Mouse (Mus musculus) splenic B cell, adult 2 months (primary cell): Measurements from ENCODE around the gene Luzp1.

ENCODE experiments used
- DNase-seq: peaks from one replicate; pipeline ENCODE4 v3.0.0-alpha.2; 2011; ENCODE audit warnings: low read depth, low spot score
- H3K27me3 ChIP-seq: 2 replicates; pipeline ENCODE4 v1.6.1; 2012; ENCODE audit warnings: mild to moderate bottlenecking, low read length, moderate library complexity, mixed read lengths; ENCODE audit not compliant: control insufficient read depth, poor library complexity, insufficient read depth, severe bottlenecking
- H3K36me3 ChIP-seq: 2 replicates; pipeline ENCODE4 v1.6.1; 2012; ENCODE audit warnings: mild to moderate bottlenecking, low read length, moderate library complexity, mixed read lengths; ENCODE audit not compliant: control insufficient read depth, poor library complexity, insufficient read depth, severe bottlenecking

The Luzp1 gene

DNA sequence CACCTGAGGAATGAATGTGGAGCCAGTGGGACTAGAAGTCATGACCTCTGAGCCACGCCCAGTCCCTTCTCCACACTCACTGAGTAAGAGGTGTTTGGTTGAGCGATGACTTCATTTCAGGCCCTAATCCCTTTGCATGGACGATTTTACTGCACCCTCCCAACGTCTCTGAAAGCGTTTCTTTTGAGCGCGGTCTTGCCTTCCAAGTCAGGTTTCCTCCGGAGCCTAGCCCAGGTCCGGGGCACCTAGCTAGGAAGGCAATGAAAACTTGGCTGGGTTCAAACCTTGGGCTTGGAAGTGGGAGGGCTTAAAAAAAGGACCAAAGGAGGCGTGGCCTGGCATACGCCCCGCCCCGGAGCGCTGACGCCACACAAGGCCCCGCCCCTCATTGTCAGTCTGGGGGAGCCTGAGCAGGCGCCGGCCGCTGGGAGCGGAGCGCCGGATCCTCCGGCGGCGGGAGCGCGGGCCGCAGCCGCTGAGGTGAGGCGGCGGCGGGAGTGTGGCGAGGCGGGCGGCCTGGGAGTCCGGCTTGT, at the start of gene Luzp1:
Gene Luzp1, plus strand, starts transcription at position 391 of the 533 bp plus-strand sequence.
- Histone ChIP-seq H3K27me3 (peaks cover 2% of the 10 kb centered on the region; the same call in 1 of the 2 replicates), H3K36me3 (no peaks in the 10 kb centered on the region)
- peak; percentile 89 for DNase-seq

DNA sequence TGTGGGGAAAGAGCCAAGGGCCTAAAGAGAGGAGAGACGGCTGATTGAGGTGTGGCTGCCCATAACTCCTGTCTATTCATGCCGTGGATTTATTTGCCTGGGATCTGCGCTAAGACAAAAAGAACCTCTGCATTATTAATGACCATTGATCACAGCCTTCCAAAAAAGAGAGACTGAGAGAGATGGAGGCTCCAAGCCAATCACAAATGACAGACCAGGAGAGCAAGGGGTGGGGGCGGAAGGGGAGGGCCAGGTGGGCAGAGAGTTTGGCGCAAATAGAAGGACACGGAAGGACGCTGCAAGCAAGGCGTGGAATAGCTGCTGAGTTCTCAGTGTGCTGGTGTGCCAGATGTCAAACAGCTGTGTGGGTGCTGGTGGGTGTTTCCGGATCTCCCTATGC, 46.3 kb upstream of the Luzp1 start, which contains the start of gene Htr1d:
Gene Htr1d, plus strand, starts transcription at position 301 of the 400 bp plus-strand sequence.
- Histone ChIP-seq H3K36me3 (no peaks in the 10 kb centered on the region), H3K27me3 (no peaks in the 10 kb centered on the region)
- DNase-seq = no peak

DNA sequence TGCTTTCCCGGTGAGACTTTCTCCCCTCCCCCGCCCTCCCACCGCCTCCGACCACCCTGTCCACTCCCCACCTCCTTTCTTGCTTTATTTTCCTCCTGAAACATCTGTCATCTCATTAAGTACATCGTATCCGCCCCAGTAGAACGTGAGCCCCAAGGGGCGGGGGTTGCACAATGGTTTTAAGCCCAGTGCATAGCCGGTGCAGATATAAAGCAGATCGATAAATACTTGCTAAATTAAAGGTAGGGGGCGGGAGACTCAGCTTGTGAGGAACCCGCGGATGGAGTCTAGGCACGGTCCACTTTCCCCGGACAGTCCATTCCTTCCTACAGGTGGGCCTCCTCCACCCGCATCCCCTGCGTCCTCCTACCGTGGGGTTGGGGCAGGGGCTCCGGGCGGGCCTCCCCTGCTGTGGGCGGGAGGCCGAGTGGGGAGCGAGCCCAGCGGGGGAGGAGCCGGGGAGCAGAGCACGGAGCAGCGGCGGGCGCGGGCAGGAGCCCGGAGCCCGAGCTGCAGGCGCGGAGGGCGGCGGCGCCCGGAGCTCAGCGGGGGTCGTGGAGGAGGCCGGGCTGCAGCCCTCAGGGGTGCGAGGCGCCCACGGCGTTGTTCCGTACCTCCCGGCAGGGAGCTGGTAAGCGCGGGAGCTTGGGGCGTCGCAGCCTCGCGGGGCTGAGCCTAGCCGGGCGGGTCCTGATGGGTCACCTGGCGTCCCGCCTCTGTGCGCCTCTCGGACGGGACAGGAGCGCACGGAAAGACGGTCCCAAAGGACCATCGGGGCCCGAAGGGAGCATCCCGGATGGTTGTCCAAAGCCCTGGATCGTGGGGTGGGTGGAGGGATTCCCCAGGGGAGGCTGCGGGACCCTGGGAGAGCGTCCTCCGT, 45.2 kb upstream of the Luzp1 start:
- H3K36me3 ChIP-seq = no peaks in the 10 kb centered on the region
- no peaks in the 10 kb centered on the region for H3K27me3 ChIP-seq
- no peak for DNase-seq

DNA sequence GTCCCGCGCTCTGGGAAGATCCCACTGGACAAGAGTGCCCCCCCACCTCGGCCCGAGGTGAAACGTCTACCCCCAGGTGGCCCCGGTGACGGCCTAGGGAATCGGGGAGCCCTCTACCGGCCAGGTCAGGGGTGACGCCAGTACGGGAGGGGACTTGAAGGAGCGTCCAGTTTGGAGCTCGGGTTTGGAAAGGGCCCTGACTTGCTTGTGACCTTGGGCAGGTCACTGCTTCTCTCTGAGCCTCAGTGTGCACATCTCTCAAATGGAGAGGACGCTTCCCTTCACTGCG, 44.6 kb upstream of the Luzp1 start:
- peak; percentile 26 for DNase-seq
- Histone ChIP-seq H3K27me3 (no peaks in the 10 kb centered on the region), H3K36me3 (no peaks in the 10 kb centered on the region)

DNA sequence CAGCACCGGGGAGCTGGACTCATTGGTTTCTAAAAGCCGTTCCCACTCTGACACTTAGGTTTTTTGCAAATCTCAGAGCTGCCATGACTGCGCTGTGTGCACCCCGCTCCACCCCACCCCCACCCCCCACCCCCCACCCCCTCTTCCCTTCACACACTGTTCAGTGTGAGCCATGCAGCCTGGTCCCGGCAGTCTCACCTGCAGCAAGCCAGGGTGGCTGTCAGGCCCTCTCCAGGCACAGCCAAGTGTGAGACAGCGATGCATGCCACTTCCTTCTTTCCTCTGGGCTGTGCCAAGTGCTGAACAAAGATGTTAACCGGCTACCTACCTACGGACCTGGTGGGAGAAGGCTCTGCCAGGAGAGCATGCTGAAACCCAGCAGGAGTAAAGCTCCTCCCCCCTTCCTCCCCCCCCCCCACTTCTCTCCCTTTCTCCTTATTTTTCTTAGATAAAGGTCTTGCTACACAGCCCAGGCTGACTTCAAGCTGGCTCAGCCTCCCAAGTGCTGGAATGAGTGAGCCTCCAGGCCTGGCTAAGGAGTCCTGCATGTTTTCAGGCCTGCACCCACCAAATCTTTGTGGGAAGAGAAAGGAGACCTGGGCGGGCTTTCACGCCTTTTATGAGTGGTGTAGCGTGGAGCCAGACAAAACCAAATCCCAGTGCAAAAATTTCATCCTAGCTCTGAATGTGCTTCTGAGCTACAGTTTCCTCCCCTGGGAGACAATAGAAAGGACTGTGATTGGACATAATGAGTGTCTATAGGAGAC, 38.8 kb upstream of the Luzp1 start:
- no peaks in the 10 kb centered on the region for H3K36me3 ChIP-seq

DNA sequence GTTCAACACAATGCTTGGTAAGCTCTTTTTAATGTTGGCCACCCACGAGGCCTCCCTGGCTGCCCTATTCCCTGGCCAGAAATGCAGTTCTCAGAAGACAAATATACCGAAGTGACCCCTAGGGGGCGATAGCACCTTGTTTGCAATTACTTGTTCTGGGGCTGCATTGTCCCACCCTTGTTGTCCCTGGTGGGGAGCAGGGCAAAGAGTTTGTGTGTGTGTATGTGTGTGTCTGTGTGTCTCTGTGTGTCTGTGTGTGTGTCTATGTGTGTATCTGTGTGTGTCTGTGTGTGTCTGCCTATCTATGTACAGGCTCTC, 38.2 kb upstream of the Luzp1 start:
- Histone ChIP-seq H3K36me3 (no peaks in the 10 kb centered on the region), H3K27me3 (no peaks in the 10 kb centered on the region)

More for the DNA sequence above, 38.8 kb upstream of the Luzp1 start:
- no peak for DNase-seq
- no peaks in the 10 kb centered on the region for H3K27me3 ChIP-seq

DNA sequence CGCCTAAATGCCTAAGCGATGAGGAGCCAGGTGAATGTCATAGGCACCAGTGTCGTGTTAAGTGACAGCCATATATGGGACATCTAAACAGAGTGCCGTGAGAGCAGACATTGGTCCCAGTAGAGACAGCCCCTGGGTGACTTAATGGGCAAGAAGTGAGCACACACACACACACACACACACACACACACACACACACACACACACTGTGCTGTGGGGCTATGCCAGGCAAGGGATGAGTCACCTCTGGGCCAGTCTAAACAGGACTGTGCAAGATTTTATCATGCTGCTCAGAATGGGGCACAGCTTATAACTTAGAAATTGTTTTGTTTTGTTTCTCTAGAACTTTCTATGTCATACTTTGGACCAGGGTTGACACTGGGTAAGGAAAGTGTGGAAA, 35.5 kb upstream of the Luzp1 start:
- no peaks in the 10 kb centered on the region for H3K36me3 ChIP-seq
- 0 out of 2 replicates have a peak, but pooled peaks cover 4% of the 10 kb centered on the region for H3K27me3 ChIP-seq
- DNase-seq = no peak

More for the DNA sequence above, 38.2 kb upstream of the Luzp1 start:
- DNase-seq = peak; percentile 66

DNA sequence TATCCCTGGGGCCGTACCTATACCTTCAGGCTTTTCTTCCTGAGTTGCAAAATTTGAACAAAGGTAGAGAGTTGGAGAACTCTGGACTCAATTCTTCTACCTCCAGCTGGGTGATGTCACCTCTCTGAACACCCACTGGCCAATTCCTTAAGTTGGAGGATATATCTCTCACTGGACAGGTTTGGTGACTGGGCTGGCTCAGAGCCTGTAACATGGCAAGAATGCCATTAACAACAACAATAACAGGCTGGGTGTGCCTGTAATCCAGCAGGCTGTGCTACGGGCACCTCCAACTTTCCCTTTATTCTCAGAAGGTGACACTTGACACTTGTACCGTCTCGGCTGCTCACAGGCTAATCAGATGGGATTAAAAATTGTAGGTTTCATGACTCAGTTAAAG, 30.5 kb upstream of the Luzp1 start:
- Histone ChIP-seq H3K27me3 (0 out of 2 replicates have a peak, but pooled peaks cover 4% of the 10 kb centered on the region), H3K36me3 (no peaks in the 10 kb centered on the region)
- DNase-seq = no peak

DNA sequence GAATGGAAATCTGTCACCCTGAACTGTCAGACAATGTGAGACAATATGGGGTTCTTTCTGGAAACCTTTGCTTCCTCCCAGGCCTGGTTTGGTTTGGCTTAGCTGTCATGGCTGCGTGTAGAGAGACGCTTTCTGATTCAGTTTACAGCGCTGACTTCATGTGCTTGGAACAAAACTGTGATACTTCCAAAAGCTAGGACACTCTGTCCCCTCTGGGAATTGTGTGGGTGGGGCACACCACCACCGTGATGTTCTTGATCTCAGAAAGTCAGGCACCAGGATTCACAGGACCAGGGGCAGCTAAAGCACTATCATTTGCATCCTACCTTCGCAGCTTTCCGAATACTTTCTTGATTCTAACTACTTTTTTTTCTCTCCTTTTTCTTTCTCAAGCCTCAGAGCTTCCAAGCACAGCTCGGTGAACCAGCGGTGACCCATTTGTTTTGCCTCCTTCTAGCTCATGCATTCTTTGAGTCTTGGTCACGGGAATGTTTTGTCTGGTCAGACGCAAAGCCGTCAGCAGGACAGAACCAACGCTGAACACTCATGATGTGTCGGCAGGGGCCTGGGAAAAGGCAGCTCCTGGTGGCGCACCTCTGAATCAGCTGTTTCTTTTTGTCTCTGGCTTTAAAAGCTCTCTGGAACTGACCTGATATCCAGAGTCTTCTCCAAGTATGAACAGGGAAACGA, 28.1 kb upstream of the Luzp1 start:
- no peak for DNase-seq
- no peaks in the 10 kb centered on the region for H3K36me3 ChIP-seq

DNA sequence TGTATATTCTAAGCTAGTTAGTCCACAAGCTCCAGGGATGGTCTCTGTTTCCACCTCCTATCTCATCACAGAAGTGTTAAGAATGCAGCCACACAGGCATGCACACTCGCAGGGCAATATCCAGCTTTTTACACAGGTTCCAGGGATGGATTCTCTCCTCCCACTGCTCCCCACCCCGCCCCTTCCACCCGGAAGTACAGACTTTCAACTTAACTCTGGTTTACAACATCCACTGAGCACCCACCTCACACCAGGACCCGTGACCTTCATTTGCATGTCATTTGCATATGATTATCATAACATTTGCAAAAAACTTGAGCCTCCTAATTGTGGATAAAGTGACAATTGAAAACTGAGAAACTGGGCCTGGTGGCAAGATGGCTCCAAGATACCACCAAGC, 25.0 kb upstream of the Luzp1 start:
- DNase-seq = no peak
- Histone ChIP-seq H3K27me3 (no peaks in the 10 kb centered on the region; the same call in 1 of the 2 replicates), H3K36me3 (no peaks in the 10 kb centered on the region)

More for the DNA sequence above, 28.1 kb upstream of the Luzp1 start:
- H3K27me3 ChIP-seq = peaks cover 2% of the 10 kb centered on the region; the same call in 1 of the 2 replicates

DNA sequence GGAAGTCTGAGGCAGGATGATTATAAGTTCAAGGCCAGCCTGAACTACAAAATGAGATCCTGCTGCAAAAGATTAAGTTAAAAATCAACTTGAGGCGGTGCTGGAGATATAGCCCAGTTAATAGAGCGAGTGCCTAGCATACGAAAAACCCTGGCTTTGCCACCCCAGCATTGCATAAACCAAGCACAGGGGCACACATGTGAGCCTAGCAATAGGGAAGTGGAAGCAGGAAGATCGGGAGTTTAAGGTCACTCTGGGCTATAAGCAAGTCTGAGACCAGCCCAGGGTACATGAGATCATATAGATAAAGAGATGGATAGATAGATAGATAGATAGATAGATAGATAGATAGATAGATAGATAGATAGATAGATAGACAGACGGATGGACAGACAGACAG, 19.8 kb upstream of the Luzp1 start:
- Histone ChIP-seq H3K27me3 (no peaks in the 10 kb centered on the region; the same call in 1 of the 2 replicates), H3K36me3 (no peaks in the 10 kb centered on the region)
- DNase-seq = no peak

DNA sequence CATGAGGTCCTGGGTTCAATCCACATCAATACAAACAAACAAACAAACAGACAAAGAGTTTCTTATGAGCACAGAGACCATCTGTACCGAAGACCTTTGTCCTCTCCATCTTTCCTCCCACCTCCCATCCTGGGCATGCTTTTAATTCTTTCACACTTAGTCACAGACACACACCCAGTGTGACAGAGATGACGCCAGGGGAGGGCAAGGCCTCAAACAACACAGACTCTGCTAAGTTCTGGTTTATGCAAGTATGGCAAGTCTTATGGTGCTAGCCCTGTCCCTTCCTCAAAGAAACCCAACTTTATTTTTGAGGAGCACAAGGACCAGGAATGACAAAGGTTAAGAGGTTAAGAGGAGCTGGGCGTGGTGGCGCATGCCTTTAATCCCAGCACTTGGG, 19.3 kb upstream of the Luzp1 start:
- no peaks in the 10 kb centered on the region for H3K27me3 ChIP-seq
- DNase-seq = no peak
- H3K36me3 ChIP-seq = no peaks in the 10 kb centered on the region

DNA sequence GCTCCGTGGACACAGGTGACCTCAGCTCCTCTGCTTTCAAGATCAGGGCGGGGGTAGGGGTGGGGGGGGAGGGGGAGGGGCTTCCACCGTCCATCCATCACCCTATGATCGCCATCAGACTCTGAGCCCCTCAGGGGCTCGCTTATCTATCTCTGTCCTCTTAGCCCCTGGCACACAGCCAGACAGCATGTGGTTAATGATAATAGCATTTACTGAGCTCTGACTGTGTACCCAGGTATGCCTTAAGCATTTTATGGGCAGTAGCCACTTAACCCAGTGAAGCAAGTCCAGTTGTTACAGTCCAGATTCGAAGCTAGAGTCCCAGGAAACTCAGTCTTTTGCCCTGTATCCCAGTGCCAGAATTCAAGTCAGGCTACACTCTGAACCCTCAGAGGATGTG, 18.0 kb upstream of the Luzp1 start:
- H3K36me3 ChIP-seq = no peaks in the 10 kb centered on the region
- H3K27me3 ChIP-seq = no peaks in the 10 kb centered on the region
- DNase-seq = no peak

DNA sequence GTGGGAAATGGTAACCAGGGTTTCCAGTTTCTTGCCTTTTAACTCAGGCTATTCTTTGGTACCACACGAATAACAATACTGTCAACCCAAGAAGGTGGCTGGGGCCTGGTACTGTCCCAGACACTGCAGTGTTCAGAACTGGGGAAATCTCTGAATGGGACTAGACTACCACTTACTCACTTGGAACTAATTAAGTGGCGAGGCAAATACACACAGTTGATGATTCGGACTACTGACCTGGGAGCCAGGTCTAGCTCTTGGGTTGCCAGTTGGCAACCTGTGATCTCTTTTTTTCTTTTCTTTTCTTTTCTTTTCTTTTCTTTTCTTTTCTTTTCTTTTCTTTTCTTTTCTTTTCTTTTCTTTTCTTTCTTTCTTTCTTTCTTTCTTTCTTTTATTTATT, 17.3 kb upstream of the Luzp1 start:
- Histone ChIP-seq H3K36me3 (no peaks in the 10 kb centered on the region), H3K27me3 (no peaks in the 10 kb centered on the region)
- no peak for DNase-seq
